Mouse (Mus musculus) telencephalon, adult 2 months (tissue): ENCODE data around the gene Cct8l1.

Experiments used
- DNase-seq: peaks from one replicate; pipeline ENCODE4 v3.0.0-alpha.2; 2011; ENCODE audit warnings: low read depth, low spot score

The Cct8l1 gene

GRCm38 (mm10) chr5:25529529-25530421, 13.9 kb downstream of the Cct8l1 start:
- DNase-seq, result peak; percentile 99

- no peak for DNase-seq
These were observed 14.8 kb downstream of the Cct8l1 start for GRCm38 (mm10) chr5:25530629-25531028.

GRCm38 (mm10) chr5:25532256-25533147, 16.6 kb downstream of the Cct8l1 start:
- peak; percentile 35 for DNase-seq

GRCm38 (mm10) chr5:25533298-25533697, 17.4 kb downstream of the Cct8l1 start:
- DNase-seq, result no peak

GRCm38 (mm10) chr5:25535566-25535965, 19.7 kb downstream of the Cct8l1 start:
- DNase-seq, result no peak

- no peak for DNase-seq
These were observed 20.6 kb downstream of the Cct8l1 start for GRCm38 (mm10) chr5:25536451-25536850.

- no peak for DNase-seq
These were observed 21.1 kb downstream of the Cct8l1 start for GRCm38 (mm10) chr5:25536921-25537409.

- DNase-seq, result no peak
These were observed 24.5 kb downstream of the Cct8l1 start for GRCm38 (mm10) chr5:25540412-25540811.

GRCm38 (mm10) chr5:25540921-25541320, 25.1 kb downstream of the Cct8l1 start:
- no peak for DNase-seq

GRCm38 (mm10) chr5:25541661-25542060, 25.8 kb downstream of the Cct8l1 start:
- DNase-seq, result no peak

GRCm38 (mm10) chr5:25544061-25544460, 28.2 kb downstream of the Cct8l1 start:
- no peak for DNase-seq

GRCm38 (mm10) chr5:25544566-25544965, 28.7 kb downstream of the Cct8l1 start:
- DNase-seq, result no peak

GRCm38 (mm10) chr5:25546912-25547311, 31.0 kb downstream of the Cct8l1 start:
- no peak for DNase-seq

GRCm38 (mm10) chr5:25550912-25551311, 35.0 kb downstream of the Cct8l1 start:
- no peak for DNase-seq

- no peak for DNase-seq
These were observed 38.3 kb downstream of the Cct8l1 start for GRCm38 (mm10) chr5:25554210-25554609.

- DNase-seq, result no peak
These were observed 38.8 kb downstream of the Cct8l1 start for GRCm38 (mm10) chr5:25554689-25555088.

- DNase-seq, result no peak
These were observed 39.8 kb downstream of the Cct8l1 start for GRCm38 (mm10) chr5:25555684-25556083.

GRCm38 (mm10) chr5:25556363-25556762, 40.5 kb downstream of the Cct8l1 start:
- DNase-seq, result no peak
